Mouse (Mus musculus): ENCODE measurements around the gene Olfr790.

The Olfr790 gene

GRCm38 (mm10) chr10:129498192-129498591 is at the start of gene Olfr790:
TSS of gene Olfr790 (plus strand) at chr10:129498492.
- DNase-seq (ENCODE audit: low read depth, low spot score) = no peak

GRCm38 (mm10) chr10:129461562-129461961 is 36.7 kb upstream of the Olfr790 start, which contains the start of gene Olfr787:
TSS of gene Olfr787 (plus strand) at chr10:129461862.
- no peak for DNase-seq (ENCODE audit: low read depth, low spot score)

- DNase-seq (ENCODE audit: low read depth, low spot score) = no peak
Observed at GRCm38 (mm10) chr10:129470698-129471097, 27.6 kb upstream of the Olfr790 start, which contains the start of gene Olfr788. TSS of gene Olfr788 (plus strand) at chr10:129470998.

- no peak for DNase-seq (ENCODE audit: low read depth, low spot score)
Observed at GRCm38 (mm10) chr10:129473256-129473655, 25.0 kb upstream of the Olfr790 start.

- DNase-seq (ENCODE audit: low read depth, low spot score) = no peak
Observed at GRCm38 (mm10) chr10:129473723-129474122, 24.6 kb upstream of the Olfr790 start.

GRCm38 (mm10) chr10:129484452-129484851 is 13.8 kb upstream of the Olfr790 start, which contains the start of gene Olfr789:
TSS of gene Olfr789 (plus strand) at chr10:129484752.
- DNase-seq (ENCODE audit: low read depth, low spot score) = no peak

- DNase-seq (ENCODE audit: low read depth, low spot score) = no peak
Observed at GRCm38 (mm10) chr10:129490101-129490500, 8.2 kb upstream of the Olfr790 start.

- DNase-seq (ENCODE audit: low read depth, low spot score) = no peak
Observed at GRCm38 (mm10) chr10:129521492-129521891, 23.2 kb downstream of the Olfr790 start, which contains the start of gene Olfr791. TSS of gene Olfr791 (plus strand) at chr10:129521792.

- no peak for DNase-seq (ENCODE audit: low read depth, low spot score)
Observed at GRCm38 (mm10) chr10:129538862-129539261, 40.6 kb downstream of the Olfr790 start, which contains the start of gene Olfr792. TSS of gene Olfr792 (plus strand) at chr10:129539162.

GRCm38 (mm10) chr10:129549354-129549753 is 51.1 kb downstream of the Olfr790 start:
- DNase-seq (ENCODE audit: low read depth, low spot score) = no peak
